Mouse (Mus musculus): ENCODE measurements around the gene Map1s.

- no peak for TF ChIP-seq CTCF (IDR thresholded peaks at IDR 0.05; ENCODE audit: insufficient read depth, low read depth, low read length)
- no peak for TF ChIP-seq POLR2A (IDR thresholded peaks at IDR 0.05; ENCODE audit: insufficient read depth, low read depth, low read length)
Measured at GRCm38 (mm10) chr8:70892022-70892895, 13.5 kb upstream of the Map1s start, which contains the start of gene Slc5a5.
